Mouse (Mus musculus): ENCODE data around the gene Il18.

DNA sequence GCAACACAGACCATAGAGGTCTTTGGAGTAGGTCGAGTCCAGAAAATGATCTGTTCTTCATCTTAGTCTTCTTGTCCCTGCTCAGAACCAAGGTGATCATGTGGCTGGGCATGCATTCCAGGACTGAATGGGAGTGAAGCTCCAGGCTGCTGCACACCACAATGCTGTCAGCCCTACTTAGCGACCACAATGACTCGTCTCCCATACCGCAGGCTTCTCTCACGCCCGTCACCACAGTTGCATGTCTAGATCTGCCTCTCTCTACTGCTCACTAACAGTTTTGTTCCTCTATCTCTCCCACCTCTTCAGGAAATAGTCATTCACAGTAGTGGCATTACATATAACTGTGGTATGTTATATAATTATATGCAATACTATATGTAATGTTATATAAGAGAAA, 33.9 kb upstream of the Il18 start:
- TF ChIP-seq CTCF (IDR thresholded peaks at IDR 0.05) (no peak), EP300 (IDR thresholded peaks at IDR 0.05; ENCODE audit: insufficient read depth, low read depth, low read length) (no peak)
